Mouse (Mus musculus) mesoderm, embryonic 11.5 days (tissue): ENCODE data around the gene Uap1.

Experiments
- DNase-seq: peaks from one replicate; pipeline ENCODE4 v3.0.0-alpha.2; 2012; ENCODE audit warnings: low read depth, low spot score

Gene Uap1

DNA sequence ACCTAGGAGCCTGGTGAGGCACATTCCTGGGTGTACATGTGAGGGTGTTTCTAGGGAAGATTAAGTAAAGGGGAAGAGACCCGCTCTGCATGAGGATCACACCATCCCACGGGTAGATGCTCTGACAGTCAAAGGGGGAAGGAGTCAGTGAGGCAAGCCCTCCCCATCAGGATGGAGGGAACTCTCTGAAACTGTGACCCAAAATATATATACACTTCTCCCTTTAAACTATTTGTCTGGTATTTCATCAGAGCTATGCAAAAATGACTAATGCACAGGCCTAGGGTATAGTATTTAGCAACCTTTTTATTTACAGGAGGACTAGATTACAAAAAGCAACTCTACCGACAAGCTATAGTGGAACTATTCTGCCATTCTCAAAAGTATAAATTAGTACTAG is 9.8 kb downstream of the Uap1 start:
- no peak for DNase-seq

DNA sequence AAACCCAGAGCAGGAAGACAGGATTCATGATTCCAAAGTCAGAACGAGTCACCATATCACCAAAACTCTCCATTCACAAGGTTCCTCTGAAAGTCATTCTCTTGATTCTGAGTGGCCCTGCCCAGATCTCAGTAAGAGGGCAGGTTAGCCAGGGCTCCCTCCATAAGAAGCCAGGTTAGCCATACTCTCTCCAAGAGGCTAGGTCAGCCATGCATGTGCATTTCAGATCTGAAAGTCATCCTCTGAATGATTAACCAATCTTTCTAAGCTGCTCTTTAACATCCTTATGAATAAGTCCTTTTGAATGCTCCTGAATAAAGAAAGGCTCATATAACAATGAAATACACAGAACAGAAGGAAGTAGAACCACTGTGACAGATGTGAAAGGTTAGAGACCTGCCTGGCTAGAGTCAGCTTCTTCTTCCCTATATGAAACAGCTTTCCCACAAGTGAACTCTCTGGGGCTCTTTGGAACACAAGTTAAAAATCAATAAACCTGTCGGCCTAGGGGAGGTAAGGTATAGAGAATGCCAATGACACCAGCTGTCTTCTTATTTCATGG is 10.6 kb downstream of the Uap1 start:
- DNase-seq = no peak

DNA sequence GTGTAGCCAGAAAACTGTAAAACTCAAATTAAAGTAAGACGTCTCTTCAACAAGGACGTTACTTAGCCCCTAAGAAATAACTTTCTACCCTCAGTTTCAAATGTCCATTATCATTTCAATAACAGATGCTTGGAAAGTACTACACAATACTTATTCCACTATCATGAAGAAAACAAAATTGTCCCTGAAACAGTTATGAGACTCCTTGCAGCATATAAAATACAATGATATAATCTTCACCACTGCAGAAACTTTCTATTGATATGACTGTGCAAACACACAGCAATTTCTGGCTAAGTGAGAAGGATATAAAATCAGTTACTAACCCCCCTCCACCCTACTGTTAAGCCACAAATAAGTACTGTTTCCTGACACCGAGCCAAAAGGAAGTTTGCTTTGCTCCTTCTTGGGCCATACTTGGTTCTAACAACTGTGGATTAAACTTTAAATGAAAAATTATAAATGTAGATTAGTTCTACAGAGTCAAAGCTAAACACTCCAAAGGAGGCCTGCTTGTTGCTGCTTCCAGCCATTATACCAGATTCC is 11.3 kb downstream of the Uap1 start:
- DNase-seq = no peak

DNA sequence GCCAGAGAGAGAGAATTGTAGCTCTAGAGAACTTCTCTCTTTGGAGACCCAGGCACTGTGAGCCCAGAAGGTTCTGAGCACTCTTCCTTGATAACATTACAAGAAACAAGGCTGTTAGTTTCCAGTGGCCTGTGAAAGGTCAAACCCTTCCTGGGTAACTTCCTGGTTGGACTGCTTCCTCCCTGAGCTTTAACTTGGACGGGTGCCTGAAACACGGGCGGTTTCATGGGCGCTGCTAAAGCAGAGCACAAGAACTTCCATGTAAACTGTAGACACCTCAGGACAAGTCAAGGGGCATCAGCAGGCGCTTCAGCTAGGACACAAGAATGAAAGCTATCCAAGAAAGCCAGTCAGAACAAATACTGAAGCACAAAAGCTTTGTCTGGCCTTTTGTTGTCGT is 12.9 kb downstream of the Uap1 start:
- DNase-seq = no peak

DNA sequence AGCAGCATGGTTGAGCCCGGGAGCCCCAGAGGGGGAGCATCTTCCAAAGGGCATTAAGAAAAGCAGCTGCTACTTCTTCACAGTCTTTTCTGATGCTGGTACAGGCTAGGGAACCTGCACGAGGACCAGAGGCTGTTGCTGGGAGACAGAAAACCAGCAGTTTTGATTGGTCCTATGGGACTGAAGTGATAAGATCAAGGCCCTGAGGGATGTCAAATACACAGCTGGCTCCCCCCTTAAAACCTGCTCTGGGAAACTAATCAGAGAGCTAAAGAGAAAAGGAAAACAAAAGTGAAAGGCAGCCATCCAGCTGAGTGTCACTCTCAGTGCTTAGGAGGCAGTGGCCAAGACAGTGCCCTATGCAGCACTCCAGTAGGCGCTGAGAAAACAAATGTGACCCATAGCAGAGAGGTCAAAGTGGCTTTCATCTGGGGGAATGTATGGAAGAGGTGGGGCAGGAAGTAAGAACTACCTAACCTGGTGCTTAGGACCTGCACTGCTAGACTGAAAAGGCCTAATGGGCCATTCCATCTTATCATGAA is 14.3 kb downstream of the Uap1 start:
- DNase-seq = peak; percentile 6

DNA sequence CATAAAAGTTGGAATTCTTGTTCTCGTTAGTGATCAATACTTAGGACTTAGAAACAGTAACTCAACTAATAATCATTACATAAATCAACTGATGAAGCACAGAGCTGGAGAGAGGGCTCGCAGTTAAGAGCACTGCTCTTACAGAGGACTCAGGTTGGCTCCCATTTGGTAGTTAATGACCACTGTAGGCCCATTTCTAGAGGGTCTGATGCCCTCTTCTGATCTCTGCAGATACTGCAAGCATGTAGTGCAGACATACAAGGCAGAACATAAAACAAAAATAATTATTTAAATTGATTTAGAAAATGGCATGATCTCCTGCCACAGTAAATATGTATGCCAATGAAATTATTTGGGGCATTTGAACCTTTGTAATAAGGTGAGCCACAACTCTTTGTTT is 15.1 kb downstream of the Uap1 start:
- no peak for DNase-seq

DNA sequence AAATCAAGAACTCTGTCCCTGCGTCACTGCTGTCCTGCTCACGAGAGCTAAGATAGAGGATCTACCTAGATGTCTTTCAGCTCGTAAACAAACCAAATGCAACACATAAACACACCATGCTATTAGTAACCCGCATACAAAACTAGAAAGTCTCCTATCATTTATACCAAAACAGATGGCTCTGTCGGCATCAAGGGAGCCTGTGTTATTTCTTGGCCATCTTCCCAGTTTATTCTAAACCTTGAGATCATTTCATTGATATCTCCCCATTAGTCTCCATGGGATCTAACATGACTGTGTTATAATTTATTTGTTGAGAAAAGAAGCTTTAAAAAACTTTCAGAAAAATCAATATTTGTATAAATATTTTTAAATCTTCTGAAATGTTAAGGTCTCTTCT is 19.0 kb downstream of the Uap1 start:
- no peak for DNase-seq

DNA sequence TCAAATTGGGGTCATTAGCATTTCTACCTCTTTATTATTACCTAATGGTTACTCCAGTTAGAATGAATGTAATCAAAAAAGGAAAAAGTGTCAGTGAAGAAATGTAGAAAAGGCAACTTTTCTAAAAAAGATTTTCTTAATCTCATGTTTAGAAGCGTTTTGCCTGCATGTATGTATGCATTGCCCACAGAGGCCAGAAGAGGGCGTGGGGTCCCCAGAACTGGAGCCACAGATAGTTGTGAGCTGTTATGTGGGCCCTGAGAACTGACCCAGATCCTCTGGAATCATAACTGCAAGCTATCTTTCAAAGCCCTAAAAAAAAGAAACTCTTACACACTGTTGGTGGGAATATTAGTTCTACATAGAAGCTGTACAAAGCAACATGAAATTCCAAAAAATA is 19.5 kb downstream of the Uap1 start:
- DNase-seq = no peak

DNA sequence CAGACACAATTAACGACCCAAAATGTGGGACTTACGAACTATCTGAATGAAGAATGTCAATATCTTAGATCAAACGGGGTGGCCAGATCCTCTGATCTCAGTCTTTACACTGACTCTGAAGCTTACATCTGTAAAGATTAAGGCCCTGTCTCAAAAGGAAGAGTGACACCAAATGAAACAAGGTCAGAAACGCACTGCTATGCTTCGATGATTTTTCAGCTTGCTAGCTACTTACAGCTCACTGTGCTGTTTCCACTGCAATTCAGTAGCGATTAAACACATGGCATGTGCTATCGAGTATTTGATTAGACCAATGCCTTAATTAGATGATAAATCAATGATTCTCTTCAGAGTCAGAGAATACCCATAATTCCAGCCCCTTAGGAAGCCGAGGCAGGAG is 20.8 kb downstream of the Uap1 start:
- no peak for DNase-seq

DNA sequence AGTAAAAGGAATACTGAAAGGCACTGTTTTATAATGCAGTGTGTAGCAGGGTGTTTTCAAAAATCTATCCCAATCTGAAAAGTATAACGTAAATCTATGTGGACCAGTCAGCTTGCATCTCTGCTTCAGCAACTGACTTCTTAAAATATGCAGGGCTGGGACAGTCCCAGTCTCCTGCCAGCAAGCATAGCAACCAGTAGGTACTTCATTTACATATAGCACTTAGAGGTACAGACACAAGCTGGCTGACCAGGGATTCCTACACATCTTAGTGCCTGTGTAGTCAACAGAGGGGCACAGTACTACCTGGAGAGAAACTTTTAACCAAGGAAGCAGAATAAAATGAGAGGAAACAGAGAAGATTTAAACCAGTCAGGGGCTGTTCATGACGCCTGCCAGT is 22.2 kb downstream of the Uap1 start:
- no peak for DNase-seq

DNA sequence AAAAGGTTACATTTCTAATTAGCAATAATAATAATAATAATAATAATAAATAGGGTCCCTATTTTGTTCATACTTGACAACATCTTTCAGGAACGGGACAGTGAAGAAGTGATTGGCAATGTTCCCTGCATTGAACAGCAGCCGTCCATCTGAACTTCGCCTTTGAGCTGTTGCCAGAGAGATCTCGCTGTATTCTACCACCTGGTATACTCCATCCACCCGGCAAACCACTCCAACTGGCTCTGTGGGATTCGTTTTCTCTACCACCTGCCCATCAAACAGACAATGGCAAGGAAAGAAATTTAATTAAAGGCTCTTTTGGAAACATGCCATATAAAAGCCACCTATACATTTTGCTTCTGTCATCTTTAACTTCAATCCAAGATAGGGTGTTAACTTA is 23.9 kb downstream of the Uap1 start:
- no peak for DNase-seq

DNA sequence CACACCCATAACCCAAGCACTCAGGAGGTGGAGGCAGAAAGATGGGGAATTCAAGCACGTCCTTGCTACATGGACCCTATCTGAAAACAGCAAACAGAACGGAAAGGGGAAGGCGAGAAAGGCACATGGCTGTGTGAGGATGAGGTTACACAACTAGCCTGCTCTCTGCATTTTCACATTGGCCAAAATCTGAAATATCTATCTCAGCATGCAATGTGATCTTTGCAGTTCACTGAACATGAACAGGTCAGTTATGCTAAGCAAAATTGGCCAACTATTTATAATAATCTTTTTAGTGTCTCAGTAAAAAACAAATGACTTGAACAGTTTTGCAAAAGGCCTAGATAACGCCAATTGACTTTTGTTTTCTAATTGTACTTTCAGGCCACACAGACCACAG is 25.0 kb downstream of the Uap1 start:
- DNase-seq = no peak

DNA sequence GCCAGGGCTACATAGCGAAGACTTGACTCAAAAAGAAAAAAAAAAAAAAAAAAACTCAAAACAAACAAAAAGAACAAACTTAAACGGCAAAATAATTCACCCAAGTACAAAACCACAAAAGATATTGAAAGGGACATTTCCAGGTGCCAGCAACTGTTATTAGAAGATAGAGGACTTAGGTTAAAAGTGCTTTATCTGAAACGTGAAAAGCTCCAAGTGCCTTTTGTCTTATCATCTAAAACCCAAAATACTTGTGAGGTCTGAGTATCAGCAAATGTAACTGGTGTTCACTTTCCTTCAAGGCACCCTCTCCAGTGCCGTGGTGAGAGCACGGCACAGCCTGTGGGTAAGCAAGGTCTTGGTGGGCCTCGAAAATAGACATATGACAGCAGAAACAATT is 26.2 kb downstream of the Uap1 start:
- DNase-seq = no peak

DNA sequence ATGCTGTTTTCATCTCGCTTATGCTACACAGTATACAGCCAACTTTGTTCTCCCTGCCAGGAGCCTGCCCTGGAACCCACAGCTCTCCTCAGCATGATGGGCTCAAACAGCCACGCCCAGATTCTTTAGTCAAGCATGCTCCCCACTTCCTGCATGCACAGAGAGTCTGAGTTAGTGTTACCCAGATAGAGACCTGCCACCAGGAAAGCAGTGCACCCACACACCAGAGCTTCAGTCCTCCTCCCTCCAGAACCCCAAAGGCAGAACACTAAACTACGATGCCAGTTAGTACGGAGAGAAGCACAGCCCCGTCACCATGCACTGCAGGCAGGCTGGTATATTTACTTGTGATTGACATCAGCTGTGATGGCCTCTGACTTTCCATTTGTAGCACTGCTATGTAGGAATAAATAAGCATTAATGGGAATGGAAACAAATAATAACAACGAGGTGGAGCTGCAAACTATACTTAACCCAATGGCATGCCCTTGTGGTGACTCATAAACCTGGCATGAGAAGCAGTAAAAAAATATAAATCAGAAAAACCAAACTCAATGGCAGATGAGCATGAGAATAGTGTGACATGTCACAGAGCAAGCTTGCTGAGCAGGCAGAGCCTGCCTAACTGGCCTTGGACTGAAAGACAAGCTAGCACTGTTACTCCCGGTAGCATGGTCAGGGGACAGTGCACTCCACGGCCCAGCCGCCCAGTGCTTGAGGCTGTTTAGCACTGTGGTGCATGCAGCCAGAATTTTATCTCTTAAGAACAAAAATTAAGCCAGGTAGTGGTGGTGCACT is 26.9 kb downstream of the Uap1 start:
- no peak for DNase-seq

DNA sequence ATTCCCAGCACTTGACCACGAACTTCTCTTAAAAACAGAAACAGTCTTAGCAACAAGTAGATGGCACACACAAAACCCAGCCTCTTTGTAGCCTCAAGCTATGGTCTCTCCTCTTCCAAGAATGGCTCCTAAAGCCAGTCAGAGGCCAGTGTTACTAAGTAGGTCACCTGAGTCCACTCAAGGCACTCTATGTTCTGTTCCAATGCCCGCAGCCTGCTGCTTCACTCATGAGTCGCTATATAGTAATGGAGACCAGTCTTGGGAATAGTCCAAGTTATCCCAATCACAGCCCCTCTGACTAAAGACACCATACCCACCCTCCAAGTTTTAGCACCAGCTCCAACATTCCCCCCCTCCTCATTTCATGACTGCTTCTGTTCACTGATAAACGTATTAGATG is 29.2 kb downstream of the Uap1 start:
- DNase-seq = no peak

DNA sequence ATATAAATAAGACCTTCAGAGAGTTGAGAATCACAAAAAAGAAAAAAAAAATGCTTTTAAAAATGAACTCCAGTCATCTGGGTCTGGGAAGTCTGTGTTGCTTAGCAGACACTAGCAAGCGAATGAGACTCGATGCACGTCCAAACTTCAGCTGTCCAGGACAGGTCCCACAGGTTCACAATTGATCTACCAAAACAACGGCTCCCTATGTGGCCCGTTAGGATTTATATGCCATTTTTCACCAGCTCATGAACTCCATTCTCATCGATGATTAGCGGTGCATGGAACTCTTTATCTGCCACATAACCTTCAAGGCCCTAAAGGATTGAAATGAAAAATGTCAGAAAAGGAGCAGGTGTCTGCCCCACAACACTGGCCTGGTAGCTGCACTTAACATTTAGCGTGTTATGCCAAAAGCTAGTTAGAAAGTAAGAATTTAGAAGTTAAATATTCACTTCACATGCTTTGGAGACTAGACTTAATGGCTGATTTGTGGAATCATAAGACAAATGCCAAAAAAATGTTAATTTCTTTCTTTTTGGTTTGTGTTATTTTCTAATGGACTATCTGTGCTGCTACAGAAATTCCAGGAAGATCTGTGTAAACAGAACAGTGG is 32.4 kb downstream of the Uap1 start:
- DNase-seq = no peak

DNA sequence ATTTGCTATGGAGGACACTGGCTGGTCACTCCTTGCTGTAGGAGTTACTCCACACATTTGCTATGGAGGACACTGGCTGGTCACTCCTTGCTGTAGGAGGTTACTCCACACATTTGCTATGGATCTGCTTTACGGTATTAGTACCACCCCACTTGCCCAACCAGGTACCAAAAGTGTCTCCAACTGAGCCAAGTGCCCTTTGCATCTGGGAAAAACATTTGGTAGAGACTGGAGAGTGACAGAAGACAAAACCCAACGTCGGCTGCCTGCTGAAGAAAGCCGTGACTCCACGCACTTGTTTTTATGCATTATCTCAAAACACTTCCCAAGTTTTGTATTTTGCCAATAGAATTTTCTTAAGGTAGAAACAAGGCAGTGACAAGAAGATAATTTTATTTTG is 33.1 kb downstream of the Uap1 start:
- DNase-seq = no peak

DNA sequence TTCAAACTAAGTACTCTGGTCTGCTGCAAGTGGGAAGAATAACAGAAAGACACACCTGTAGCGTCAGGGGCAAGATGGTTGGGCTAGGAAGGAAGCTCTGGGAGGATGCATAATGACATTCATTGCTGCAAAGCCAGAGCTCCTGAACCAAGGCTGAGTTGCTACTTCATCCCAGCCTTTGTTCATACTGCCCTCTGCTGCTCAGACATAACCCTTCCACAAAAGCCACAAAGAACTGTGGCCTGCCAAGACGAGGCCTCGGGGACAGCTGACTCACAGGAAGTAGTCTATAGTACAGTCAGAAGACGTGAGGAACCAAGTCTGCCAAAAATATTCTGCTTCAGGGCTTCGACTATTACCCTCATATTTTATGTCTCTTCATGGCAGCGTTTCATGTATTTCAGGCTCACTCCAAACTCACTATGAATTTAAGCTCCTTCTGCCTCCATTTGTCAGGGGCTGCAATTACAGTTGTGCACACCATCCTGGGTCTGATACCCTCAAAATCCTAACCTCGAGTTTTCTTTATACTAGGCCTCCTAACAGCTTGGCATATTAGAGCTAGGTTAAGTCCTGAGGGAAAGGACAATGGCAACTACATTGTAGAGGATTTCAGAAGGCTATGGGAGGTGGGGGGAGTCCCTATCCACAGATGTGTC is 38.3 kb downstream of the Uap1 start:
- peak; percentile 77 for DNase-seq

DNA sequence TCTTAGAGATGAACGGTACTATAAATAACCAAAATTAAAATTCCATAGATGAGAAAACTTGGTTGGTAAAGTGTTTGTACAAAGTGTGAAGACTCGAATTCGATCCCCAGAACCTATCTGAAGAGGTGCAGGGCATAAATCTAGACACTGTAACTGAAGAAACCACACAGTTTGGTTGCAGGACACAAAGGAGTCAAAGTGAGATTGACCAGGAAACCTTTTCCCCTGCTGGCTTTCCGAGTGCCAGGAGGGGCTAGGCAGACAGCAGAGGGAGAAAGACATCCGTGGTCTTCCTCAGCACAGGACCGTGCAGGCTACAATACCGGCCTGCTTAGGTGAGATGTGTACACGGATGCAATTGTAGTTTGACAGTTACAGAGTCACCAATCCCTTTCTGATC is 40.5 kb downstream of the Uap1 start:
- DNase-seq = no peak

DNA sequence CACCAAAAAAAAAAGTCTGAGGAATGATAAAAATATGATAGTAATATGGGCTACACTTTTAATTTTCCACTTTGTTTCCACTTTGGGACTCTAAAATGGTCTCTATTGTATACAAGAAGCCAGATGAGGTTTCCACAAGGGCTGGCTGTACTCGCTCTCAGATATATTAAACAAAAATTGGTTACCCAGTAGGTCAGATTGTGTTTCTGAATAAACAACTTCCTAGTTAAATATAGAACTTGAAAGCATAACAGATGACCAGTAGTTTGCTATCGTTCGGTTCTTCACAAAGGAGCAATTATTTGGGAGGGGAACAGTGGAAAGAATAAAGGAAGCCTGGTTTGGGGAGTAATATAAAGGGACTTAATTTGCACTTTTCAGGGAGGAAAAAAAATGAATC is 43.8 kb downstream of the Uap1 start:
- no peak for DNase-seq

DNA sequence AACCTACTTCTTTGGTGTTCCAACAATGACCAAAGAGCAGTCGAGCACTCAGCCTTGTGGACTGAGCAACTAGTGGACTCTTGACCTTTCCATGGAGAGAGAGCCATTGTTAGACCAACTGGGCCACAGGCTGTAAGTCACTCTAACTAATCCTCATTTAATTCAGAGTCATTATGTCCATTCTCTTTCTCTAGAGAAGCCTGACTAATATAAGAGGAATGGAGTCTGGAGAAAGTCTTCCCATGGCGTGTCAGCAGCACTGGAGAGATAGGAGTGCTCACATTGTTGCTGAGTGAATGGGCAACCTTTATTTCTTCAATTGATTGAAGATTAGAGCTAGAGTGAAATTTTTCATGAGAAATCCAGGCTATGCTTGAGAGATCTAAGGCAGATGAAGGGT is 50.1 kb downstream of the Uap1 start:
- no peak for DNase-seq

DNA sequence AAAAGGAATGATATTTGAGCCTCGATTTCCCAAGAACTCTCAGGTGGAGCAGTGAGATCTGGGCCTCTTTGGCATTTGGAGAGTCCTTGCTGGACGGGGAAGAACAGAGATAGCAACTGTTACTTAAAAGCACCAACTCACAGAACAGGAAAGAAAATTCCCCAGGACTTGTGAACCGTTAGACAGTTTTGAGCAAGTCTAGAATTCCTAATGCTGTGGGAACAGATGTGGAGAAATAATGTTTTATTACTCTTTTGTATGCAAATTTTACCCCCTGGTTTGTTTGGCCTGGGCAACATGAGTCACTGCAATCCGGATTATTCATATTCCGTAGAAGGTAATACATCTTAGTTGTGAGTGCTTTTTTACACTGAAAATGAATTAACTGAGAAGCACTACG is 61.1 kb downstream of the Uap1 start:
- no peak for DNase-seq
